Mouse (Mus musculus) forebrain, embryonic 14.5 days (tissue): ENCODE measurements around the gene Enox1. TPM values are rescaled to one million over a fixed set of nuclear protein-coding genes. Genes with fewer than 3 reads are reported as not detected.

Experiments
- ATAC-seq: fragments of 200-750 bp; cut with Nextera tagmentation; 2 replicates; pipeline ENCODE4 v1.8.0; 2017; ENCODE audit warnings: mild to moderate bottlenecking, moderate library complexity
- DNase-seq: peaks from one replicate; pipeline ENCODE4 v3.0.0-alpha.2; 2015; ENCODE audit warnings: low spot score
- H3K27ac ChIP-seq: fragments of 300-500 bp; sonication (generic); 2 replicates; pipeline ENCODE4 v1.5.1; 2014; ENCODE audit warnings: low read depth, mild to moderate bottlenecking, control low read depth, low read length, moderate library complexity
- H3K27me3 ChIP-seq: fragments of 300-500 bp; sonication (generic); replicated peaks from 2 replicates; pipeline ENCODE4 v1.6.1; 2014; ENCODE audit warnings: low read length, control low read depth, mixed read lengths; ENCODE audit not compliant: control insufficient read depth, insufficient read depth
- H3K36me3 ChIP-seq: fragments of 300-500 bp; sonication (generic); 2 replicates; pipeline ENCODE4 v1.6.1; 2014; ENCODE audit warnings: low read length, control low read depth; ENCODE audit not compliant: control insufficient read depth, insufficient read depth
- H3K4me1 ChIP-seq: fragments of 300-500 bp; sonication (generic); 2 replicates; pipeline ENCODE4 v1.6.1; 2014; ENCODE audit warnings: antibody characterized with exemption, low read length, control low read depth; ENCODE audit not compliant: control insufficient read depth, insufficient read depth
- H3K4me2 ChIP-seq: fragments of 300-500 bp; sonication (generic); 2 replicates; pipeline ENCODE4 v1.6.1; 2014; ENCODE audit warnings: mild to moderate bottlenecking, control low read depth, low read length
- H3K4me3 ChIP-seq: fragments of 300-500 bp; sonication (generic); 2 replicates; pipeline ENCODE4 v1.5.1; 2014; ENCODE audit warnings: low read depth, low read length, control low read depth
- H3K9ac ChIP-seq: fragments of 300-500 bp; sonication (generic); 2 replicates; pipeline ENCODE4 v1.6.1; 2014; ENCODE audit warnings: mild to moderate bottlenecking, low read length, control low read depth, moderate library complexity
- H3K9me3 ChIP-seq: fragments of 300-500 bp; sonication (generic); replicated peaks from 2 replicates; pipeline ENCODE4 v1.6.1; 2016; ENCODE audit warnings: low read length, control low read depth, mixed read lengths; ENCODE audit not compliant: control insufficient read depth
- WGBS: fragments of 180-500 bp; shearing (Covaris S2); extraction: QIAGEN DNeasy Blood & Tissue Kit; methylation state at CpG from one replicate; pipeline ENCODE4 v1.1.7; 2014; 5-methylcytosine and 5-hydroxymethylcytosine counted together
- polyA plus RNA-seq: library from polyadenylated mRNA; unstranded; fragments of >200 nt; fragmentation: Nextera tagmentation; extraction: Ambion mirVana; gene quantifications from 2 replicates; pipeline ENCODE4 v1.2.1, GENCODE M21; 2014

Gene Enox1
- polyA plus RNA-seq, 1 experiment from 2014 or later, result 28.0 TPM

DNA sequence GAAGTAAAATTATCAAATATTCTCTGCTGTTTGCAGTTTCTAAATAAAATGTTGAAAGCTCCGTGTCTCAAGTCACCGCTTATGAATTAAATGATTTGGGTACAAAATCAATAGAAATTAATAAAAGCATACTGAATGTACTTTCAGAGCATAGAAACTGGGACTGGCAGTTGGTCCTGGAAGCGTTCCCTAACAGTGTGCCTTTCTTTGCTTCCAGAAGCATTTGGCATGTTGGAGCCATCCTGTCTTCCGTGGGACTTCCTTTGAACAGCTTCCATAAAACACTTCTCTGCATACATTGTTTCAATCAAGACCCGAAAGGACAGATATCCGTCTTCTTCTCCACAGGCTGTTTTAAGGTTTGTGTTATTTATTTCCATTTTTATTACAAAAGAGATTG lies 285.0 kb downstream of the Enox1 start:
- H3K36me3 ChIP-seq, result 0 out of 2 replicates have a peak, but pooled peaks cover 4% of the 10 kb centered on the region
- no peaks in the 10 kb centered on the region for H3K9me3 ChIP-seq
- no peaks in the 10 kb centered on the region for H3K27me3 ChIP-seq
- no peak for ATAC-seq
- H3K9ac ChIP-seq, result no peak overlapping the region
- H3K4me1 ChIP-seq, result no peaks in the 10 kb centered on the region
- H3K27ac ChIP-seq, result no peak overlapping the region
- no peak overlapping the region for H3K4me2 ChIP-seq
- peak; percentile 7 for DNase-seq
- H3K4me3 ChIP-seq, result no peak overlapping the region
- 89% methylated on average over 6 of the region's 6 CpGs for WGBS

DNA sequence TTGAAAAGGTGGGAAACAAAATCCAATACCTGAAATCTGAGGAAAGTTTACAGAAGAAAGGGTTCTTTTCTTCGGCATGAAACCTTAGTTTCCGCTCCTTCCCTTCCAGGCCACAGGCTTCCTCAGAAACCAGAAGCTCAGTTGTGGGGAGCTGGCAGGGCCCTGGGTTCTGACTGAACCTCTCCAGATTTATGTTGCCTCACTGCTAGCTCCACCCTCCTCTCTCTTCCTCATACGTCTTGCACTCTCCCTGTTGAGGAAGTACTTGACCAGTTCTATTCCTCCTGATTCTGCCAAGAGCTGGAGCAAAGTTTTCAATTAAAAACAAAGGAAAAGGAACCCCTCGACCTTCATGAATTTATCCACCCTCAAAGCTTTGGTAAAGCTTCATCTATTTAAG lies 291.4 kb downstream of the Enox1 start:
- Histone ChIP-seq H3K9me3 (no peaks in the 10 kb centered on the region), H3K4me1 (no peaks in the 10 kb centered on the region), H3K9ac (no peak overlapping the region), H3K4me2 (no peak overlapping the region), H3K27ac (no peak overlapping the region), H3K27me3 (no peaks in the 10 kb centered on the region), H3K36me3 (0 out of 2 replicates have a peak, but pooled peaks cover 4% of the 10 kb centered on the region), H3K4me3 (no peak overlapping the region)
- no peak for ATAC-seq
- 87% methylated on average over 4 of the region's 4 CpGs for WGBS
- no peak for DNase-seq

DNA sequence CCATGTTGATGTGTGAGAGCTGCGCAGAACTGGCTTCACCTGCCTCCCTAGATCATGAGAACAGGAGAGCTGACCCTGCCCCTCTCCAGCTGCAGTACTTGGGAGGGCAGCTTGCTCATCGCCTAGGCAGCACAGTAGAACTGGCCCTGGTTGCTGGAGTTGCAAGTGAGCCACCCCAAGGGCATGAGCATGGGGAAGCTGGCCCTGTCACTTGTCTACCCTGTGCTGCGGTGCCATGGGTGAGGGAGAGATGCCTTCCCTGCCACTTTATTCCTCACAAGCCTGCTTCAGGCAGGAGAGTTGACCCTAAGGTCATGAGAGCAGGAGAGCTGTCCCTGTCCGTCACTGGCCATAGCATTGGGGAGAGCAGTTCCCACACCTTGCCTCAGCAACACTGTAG lies 295.4 kb downstream of the Enox1 start:
- H3K4me2 ChIP-seq, result no peak overlapping the region
- H3K27me3 ChIP-seq, result no peaks in the 10 kb centered on the region
- H3K4me1 ChIP-seq, result peaks cover 7% of the 10 kb centered on the region; the same call in 1 of the 2 replicates
- no peak overlapping the region for H3K27ac ChIP-seq
- H3K9ac ChIP-seq, result no peak overlapping the region
- WGBS, result 93% methylated on average over 4 of the region's 4 CpGs
- H3K36me3 ChIP-seq, result no peaks in the 10 kb centered on the region
- ATAC-seq (no peak), DNase-seq (no peak)
- no peak overlapping the region for H3K4me3 ChIP-seq
- no peaks in the 10 kb centered on the region for H3K9me3 ChIP-seq

DNA sequence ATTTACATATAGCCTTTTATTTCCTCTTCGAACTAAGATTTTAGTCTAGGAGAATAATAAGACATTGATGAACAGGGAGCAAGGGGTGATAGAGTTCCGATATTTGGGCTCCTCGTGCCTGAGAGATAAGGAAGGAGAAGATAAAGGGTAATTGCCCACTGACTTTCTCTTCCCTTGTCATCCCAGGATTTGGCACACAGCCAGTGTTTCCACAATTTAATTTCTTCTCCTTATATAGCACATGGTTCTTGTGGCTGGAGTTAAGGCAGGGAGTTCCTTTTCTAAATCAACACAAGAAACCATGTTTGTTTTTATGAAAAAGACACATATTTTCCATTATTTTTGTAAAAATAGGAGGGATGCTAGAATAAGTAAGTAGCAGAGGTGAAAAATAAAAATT lies 299.5 kb downstream of the Enox1 start:
- Histone ChIP-seq H3K9me3 (no peaks in the 10 kb centered on the region), H3K4me3 (no peak overlapping the region), H3K9ac (no peak overlapping the region), H3K36me3 (no peaks in the 10 kb centered on the region), H3K27me3 (no peaks in the 10 kb centered on the region), H3K4me2 (no peak overlapping the region), H3K4me1 (peaks cover 10% of the 10 kb centered on the region; the same call in 1 of the 2 replicates), H3K27ac (no peak overlapping the region)
- DNase-seq (peak; percentile 38), ATAC-seq (no peak)
- WGBS, result 65% methylated on average over 3 of the region's 3 CpGs

DNA sequence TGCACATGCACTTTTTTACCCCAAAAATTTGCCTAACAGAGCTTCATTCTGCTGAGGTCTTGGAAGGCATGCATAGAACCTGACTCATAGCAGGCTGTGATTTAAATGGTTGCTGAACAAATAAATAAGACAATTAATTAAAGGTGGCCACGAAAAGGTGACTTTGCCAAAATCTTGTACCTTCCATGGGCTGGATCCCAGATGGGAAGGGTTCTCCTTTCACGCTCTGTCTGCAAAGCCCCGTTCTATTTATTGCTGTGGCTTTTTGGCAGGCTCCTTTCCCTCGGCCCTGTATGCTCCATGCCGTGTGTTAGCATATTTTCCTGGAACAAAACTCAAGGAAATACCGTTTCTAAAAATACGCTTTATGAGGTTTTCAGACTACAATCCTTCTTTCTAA lies 300.3 kb downstream of the Enox1 start:
- peak; percentile 81; the same call in 1 of the 2 replicates for ATAC-seq

DNA sequence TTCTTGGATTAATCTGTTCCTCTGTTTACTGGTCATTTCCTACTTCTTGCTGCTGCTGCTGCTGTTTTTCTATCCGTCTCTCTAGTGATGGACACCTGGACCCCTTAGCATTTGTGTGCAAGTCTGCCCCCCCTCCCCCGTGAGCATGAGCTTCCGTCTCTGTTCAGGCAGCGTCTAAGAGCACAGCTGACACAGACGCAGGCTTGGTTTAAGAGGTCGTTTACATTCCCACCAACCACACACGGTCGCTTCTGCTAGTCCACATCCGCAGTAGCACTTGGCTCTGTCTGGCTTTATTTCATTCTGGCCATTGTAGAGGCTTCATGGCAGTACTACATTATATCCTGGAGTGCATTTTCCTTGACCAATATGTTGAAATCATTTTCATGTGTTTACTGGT lies 301.7 kb downstream of the Enox1 start:
- ATAC-seq (no peak), DNase-seq (peak; percentile 7)
- WGBS, result 42% methylated on average over 9 of the region's 9 CpGs
- Histone ChIP-seq H3K4me1 (peaks cover 10% of the 10 kb centered on the region; the same call in 1 of the 2 replicates), H3K27ac (0 out of 2 replicates have a peak overlapping the region, but pooled peaks have one; percentile 9), H3K4me2 (no peak overlapping the region), H3K9me3 (no peaks in the 10 kb centered on the region), H3K9ac (no peak overlapping the region), H3K27me3 (no peaks in the 10 kb centered on the region), H3K4me3 (no peak overlapping the region), H3K36me3 (no peaks in the 10 kb centered on the region)

More for the DNA sequence above, 300.3 kb downstream of the Enox1 start:
- peak; percentile 67 for DNase-seq
- no peak overlapping the region for H3K9ac ChIP-seq
- H3K36me3 ChIP-seq, result no peaks in the 10 kb centered on the region
- no peaks in the 10 kb centered on the region for H3K9me3 ChIP-seq
- no peak overlapping the region for H3K27ac ChIP-seq
- peaks cover 10% of the 10 kb centered on the region; the same call in 1 of the 2 replicates for H3K4me1 ChIP-seq
- H3K4me2 ChIP-seq, result no peak overlapping the region
- H3K27me3 ChIP-seq, result no peaks in the 10 kb centered on the region
- no peak overlapping the region for H3K4me3 ChIP-seq
- 44% methylated on average over 7 of the region's 7 CpGs for whole genome bisulfite sequencing

DNA sequence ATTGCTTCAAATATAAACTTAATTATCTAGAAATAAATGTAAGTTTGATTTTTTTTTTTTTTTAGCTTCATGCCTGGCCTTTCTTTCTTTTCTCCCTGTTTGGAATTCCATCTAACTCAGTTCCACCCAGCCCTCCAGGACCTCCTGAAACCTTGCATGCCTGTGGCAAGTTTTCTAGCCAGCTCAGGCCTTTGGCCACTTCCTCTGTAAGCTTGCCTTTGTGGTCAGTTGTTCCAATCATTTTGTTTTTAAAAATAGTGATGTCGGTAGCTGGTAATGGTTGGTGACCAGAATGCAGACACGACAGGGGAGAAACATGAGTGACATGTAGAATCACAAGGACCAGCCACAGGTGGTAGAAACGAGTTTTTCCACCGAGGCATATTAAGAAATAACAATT lies 307.4 kb downstream of the Enox1 start:
- no peaks in the 10 kb centered on the region for H3K27me3 ChIP-seq
- no peaks in the 10 kb centered on the region for H3K9me3 ChIP-seq
- DNase-seq (no peak), ATAC-seq (no peak)
- H3K4me3 ChIP-seq, result no peak overlapping the region
- no peak overlapping the region for H3K9ac ChIP-seq
- H3K4me1 ChIP-seq, result no peaks in the 10 kb centered on the region
- H3K36me3 ChIP-seq, result no peaks in the 10 kb centered on the region
- H3K27ac ChIP-seq, result no peak overlapping the region
- 85% methylated on average over 4 of the region's 4 CpGs for WGBS
- H3K4me2 ChIP-seq, result no peak overlapping the region

DNA sequence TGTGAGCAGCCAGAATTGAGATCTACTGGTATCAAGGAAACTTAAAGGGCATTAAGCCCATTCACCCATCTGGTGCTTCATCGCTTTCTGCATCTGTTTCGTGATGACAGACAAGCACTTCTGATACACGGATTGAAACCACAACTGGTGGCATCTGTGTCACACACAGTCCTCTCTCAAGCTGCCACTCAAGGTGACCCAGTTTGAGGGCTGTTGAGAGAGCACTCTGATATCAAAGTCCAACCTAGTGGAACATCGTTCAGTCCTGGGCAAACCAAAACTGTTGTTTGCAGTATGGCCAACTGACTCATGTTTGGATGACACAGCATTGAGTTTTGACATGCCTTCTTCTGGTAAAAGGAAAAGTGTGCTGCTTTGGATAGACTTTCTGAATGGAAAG lies 308.2 kb downstream of the Enox1 start:
- H3K4me3 ChIP-seq, result no peak overlapping the region
- WGBS, result 96% methylated on average over 4 of the region's 4 CpGs
- no peak overlapping the region for H3K4me2 ChIP-seq
- H3K4me1 ChIP-seq, result no peaks in the 10 kb centered on the region
- no peak for ATAC-seq
- no peak overlapping the region for H3K27ac ChIP-seq
- no peak for DNase-seq
- no peaks in the 10 kb centered on the region for H3K27me3 ChIP-seq
- no peaks in the 10 kb centered on the region for H3K36me3 ChIP-seq
- H3K9ac ChIP-seq, result no peak overlapping the region
- H3K9me3 ChIP-seq, result no peaks in the 10 kb centered on the region

DNA sequence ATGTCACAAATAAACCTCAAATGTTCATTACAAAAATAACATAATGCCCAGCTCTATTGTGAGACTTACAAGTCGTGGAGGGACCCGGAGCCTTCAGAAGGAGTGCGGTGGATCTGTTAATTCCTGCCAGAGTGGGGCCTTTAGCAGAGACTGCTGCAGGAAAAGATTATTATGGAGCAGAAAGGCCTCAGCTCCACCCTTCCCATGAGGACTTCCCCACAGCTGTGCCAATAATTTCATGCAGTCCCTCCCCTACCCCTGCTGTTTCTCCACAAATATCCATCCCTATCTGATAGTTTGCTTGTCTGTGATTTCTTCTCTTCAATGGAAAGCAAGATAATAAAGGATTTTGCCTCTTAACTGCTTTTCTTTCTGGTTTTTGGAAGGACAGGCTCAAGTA lies 314.0 kb downstream of the Enox1 start:
- no peak overlapping the region for H3K9ac ChIP-seq
- 69% methylated on average over 3 of the region's 3 CpGs for WGBS
- H3K4me1 ChIP-seq, result no peaks in the 10 kb centered on the region
- no peaks in the 10 kb centered on the region for H3K27me3 ChIP-seq
- no peak overlapping the region for H3K4me3 ChIP-seq
- ATAC-seq (no peak), DNase-seq (no peak)
- H3K27ac ChIP-seq, result no peak overlapping the region
- H3K9me3 ChIP-seq, result no peaks in the 10 kb centered on the region
- H3K36me3 ChIP-seq, result no peaks in the 10 kb centered on the region
- no peak overlapping the region for H3K4me2 ChIP-seq
